Mouse (Mus musculus) liver, adult (tissue): ENCODE data around the gene Erbb4.

ENCODE experiments used
- GATA4 ChIP-seq: IDR thresholded peaks from 2 replicates; pipeline ENCODE4 v1.6.1; 2014; ENCODE audit warnings: mild to moderate bottlenecking, low read length; ENCODE audit not compliant: insufficient replicate concordance

Gene Erbb4

DNA sequence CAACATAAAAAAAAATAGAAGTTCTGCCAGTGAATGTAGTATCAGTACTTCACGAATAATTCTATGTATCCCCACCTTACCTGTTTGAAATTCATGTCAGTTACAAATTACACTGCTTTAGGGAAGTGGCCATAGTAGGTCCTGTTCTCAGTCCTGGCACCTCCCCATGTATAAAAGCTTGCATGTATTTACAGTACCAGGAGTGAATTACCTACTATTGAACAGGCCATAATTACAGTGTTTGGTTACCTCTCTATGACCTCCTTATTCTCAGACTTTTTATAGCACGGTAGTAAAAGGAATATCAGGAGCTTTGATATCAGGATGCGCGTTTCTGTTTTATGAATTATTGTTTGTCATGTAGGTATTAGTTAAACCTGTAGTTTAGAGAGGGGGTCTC is 564.9 kb downstream of the Erbb4 start:
- no peak for TF ChIP-seq GATA4

DNA sequence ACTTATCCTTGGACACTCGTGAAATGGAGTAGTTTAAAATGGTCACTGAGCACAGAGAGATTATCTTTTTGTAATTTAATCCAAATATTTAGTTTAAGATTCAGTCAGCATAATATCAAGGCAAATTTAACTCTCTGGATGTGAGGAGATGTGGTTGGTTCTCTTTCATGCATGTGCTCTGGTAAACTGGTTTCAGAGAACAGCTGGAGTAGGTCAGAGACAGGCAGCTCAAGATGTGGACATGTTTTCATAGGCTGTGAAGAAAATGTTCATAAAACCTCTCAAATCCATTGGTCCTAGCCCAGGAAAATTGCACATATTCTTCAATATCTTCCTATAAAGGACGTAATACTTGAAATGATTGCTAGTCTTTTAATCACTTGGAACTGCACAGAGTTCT is 590.0 kb downstream of the Erbb4 start:
- TF ChIP-seq GATA4 = no peak

DNA sequence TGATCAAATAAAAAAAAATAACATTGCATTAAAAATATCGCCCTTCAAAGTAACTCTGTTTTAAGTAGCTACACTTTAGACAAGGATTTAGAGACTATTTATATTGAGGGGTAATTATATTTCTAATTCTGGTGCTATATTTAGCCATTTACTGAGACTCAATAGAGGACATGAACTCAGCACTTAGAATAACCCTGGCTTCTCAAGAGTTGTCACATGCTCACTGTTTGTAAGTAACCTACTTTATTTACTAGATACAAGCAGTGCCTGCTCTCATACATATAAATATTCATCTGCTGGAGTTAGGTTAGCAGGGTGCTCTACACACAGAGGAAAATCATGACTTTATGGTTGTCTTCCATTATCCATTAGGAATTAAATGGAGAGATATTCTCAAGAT is 604.0 kb downstream of the Erbb4 start:
- no peak for TF ChIP-seq GATA4

GRCm38 (mm10) chr1:68501561-68501960 is 606.3 kb downstream of the Erbb4 start:
- no peak for TF ChIP-seq GATA4

- no peak for TF ChIP-seq GATA4
Measured at GRCm38 (mm10) chr1:68466390-68466960, 641.4 kb downstream of the Erbb4 start.

DNA sequence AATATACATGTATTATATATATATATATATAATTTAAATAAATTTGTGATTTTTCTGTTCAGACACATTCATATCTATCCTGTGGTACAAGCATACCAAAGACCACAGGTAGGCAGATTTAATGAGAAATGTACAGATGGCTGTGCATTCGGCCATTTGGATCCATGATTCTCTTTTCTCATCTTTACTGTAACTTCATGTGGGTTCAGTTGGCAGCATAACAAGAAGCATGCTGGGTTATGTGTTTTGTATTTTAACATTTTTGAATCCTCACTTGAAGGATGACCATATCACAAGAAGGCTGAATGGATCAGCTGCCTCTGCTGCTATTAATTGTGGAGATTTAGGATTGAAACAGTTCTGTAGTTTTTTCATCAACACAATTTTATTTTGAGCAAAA is 656.6 kb downstream of the Erbb4 start:
- no peak for TF ChIP-seq GATA4

DNA sequence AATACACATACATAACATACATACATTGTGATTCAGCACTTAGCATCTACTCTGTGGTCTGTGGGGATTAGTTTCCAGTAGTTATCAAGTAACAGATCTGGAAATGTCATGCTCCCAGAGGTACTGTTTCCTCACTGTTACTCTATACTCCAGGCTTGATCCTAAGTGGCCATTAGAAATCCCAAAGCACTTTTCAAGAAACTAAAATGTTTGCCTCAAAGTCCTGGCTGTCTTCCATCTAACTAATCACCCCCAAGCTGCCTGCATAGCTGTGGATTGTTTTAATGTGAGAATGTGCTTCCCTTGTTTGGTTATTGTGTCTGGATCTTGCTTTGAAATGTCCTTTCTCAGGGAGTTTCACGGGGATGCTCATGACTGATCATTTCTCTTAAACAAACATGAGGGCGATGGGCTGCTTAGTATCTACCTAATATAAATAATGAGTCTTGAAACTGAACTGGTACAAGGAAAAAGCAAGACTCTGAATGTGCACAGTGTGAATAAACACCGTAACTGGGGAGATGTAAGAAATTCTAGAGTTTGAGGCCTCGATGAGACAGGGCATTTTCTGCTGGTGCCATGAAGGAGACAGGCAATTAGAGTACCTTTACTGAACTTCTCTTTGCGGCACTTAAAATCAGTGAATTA is 683.4 kb downstream of the Erbb4 start:
- no peak for TF ChIP-seq GATA4

GRCm38 (mm10) chr1:68401204-68401603 is 706.7 kb downstream of the Erbb4 start:
- TF ChIP-seq GATA4 = no peak

- no peak for TF ChIP-seq GATA4
Measured at GRCm38 (mm10) chr1:68371531-68371930, 736.3 kb downstream of the Erbb4 start.

DNA sequence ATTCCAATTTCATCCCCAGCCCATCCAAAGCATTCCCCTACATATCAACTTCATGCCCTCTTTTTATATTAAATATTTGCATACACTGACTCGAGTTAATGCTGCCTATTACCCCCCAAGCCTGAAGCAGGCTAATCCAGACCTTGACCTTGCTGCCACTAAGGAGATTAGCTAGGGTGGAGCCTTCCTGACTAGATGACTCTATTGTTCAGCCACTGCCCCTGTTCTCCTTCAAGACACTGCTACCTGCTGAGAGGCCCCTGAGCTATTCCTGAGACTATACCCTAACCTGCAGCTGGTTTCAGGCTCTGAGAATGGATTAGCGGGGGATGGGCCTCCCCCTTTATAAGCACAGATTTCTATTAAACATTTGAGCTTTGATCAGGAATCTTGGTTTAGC is 774.1 kb downstream of the Erbb4 start:
- no peak for TF ChIP-seq GATA4

GRCm38 (mm10) chr1:68305813-68306212 is 802.0 kb downstream of the Erbb4 start:
- TF ChIP-seq GATA4 = no peak

GRCm38 (mm10) chr1:68284443-68284842 is 823.4 kb downstream of the Erbb4 start:
- no peak for TF ChIP-seq GATA4

DNA sequence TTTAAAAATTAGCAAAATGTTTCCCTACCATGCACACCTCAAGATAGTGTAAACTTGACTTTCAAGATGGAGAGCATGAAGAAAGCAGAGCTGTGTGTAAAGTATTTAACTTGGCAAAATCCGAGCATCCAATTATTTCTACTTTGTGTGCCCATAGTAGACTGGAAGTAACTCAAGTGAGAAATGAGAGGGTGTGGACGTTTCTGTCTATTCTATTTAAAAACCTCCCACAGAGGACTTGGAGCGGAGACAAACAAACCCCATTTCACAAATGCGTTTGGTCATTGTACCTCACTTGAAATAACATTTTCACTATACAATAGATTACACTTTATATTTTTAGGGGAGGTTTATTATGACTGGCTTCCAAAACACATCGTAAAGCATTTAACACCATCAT is 832.0 kb downstream of the Erbb4 start:
- TF ChIP-seq GATA4 = no peak

DNA sequence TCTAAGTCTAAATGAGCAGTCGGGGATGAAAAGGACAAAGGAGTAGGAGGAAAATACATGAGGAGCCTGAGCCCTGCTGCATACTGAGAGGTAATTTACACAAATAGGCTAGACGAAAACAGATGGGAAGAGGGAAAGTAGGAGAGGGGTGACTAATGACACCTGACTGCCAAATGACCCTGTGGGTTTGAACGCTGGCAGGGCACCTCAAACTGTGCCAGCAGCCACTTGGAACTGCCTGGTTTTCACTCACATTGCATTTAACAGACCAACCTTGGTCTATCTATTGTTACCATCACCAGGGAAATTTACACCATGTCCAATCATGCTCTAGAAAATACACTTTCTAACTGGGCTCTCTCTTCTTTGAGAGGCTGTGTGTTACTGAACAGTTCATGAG is 929.3 kb downstream of the Erbb4 start:
- TF ChIP-seq GATA4 = 0 out of 2 replicates have a peak, but pooled peaks have one; percentile 11

DNA sequence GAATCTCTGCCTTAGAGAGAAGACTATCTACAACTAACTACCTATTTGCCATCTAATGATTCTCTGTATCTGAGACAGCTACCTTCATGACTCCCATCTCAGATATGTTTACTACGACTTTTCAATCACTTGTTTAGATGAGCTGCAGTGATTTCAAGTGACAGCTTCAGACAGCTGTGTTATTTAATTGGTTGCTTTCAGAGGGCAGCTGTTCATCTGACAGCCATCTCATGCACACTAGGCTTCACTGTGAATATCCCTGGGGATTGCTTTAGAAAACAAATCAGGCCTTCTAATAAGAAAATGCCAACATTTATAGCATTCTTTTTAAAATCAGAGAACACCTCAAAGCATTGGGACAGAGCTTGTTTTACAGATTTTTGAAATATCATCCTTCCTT is 952.6 kb downstream of the Erbb4 start:
- no peak for TF ChIP-seq GATA4

- no peak for TF ChIP-seq GATA4
Measured at GRCm38 (mm10) chr1:68150572-68150971, 957.3 kb downstream of the Erbb4 start.
